Mouse (Mus musculus): Measurements from ENCODE around the gene Man2a2.

Gene Man2a2

DNA sequence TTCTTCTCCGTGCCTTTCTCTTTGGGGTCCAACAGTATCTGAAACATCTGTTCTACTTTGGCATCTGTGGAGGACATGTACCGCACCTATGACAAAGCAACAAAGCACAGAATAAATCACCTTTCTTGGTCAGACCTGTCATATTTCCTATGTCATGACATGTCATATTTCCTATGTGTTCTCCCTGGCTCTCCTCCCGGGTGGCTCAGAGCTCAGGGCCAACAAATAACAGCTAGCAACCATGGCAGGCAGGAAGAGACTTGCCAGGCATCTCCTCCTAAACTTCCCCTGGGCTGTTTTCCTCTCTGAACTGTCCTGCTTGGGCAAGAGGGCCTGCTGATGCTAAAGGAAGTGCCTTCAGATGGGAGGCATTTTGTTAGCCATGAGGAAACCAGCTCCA is 34.2 kb downstream of the Man2a2 start:
- no peak for DNase-seq (ENCODE audit: low read depth)

DNA sequence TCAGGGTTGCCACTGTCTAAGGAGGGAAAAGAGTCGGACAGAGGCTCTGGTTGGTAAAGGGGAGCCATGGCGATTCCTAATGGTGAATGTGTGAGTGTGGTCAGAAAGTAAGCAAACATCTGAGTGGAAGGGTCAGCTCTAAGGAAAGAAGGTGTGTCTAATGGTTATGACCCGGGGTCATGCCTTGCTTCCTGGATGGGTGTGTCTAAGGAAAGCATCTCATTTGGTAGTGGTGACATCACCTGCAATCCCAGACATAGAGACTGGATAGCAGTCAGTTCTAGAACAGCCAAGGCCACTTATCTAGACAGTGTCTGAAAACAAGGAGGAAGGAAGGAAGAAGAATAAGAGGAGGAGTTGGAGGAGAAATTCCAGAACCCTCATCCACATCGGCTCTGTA is 36.3 kb downstream of the Man2a2 start:
- no peak for DNase-seq (ENCODE audit: low read depth)

DNA sequence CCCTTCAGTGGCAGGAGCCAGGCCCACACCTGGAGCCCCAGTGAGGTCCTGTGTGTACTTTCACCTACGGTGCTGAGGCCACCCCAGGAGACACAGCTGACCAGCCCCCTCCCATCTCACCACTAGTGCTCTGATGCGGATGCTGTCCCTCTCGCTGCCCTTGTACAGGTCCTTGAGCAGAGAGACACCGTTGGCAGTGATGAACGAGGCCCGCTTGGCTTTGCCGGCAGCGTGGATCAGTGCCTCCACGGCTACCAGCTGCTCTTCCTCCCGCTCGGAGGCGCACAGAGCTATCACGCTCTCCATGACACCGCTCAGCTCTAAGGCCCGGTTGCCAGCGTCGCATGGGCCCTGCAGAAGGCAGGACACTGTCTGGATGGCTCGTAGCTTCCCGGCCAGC is 39.7 kb downstream of the Man2a2 start:
- DNase-seq (ENCODE audit: low read depth), result no peak

DNA sequence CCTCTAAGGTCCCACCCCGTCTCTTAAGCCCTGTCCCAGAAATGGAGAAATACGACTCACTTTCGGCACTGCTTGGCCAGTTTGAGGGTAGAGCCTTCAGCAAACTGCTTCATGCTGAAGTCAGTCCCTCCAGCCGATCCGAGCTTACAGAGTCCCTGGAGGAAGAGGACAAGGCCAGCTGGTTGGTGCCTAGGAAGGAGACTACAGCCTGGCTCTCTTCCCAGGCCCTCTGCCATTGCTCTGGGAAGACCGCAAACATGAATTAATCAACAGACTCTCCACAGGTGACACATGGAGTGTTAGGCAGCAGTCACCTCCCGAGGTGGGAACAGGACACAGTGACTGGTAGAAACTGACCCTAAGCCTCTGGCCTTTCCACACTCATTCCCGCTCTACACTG is 40.9 kb downstream of the Man2a2 start:
- no peak for DNase-seq (ENCODE audit: low read depth)

DNA sequence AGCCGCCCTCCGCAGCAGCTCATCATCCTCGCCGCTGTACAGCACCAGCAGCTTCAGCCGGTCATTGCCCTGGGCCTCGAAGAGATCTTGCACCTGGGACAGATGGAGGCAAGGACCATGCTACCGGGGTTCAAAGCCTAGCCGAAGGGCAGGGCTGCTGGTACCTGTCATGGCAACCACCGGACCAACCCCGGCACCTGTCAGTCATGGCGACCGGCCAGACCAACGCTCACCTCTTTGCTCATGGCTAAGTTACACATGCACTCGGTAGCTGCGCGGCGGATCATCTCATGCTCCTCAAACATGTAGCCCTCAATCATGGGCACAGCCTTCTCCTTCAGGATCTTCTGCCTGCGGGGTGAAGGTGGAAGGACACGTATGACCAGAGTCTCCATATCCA is 45.1 kb downstream of the Man2a2 start:
- DNase-seq (ENCODE audit: low read depth), result no peak

DNA sequence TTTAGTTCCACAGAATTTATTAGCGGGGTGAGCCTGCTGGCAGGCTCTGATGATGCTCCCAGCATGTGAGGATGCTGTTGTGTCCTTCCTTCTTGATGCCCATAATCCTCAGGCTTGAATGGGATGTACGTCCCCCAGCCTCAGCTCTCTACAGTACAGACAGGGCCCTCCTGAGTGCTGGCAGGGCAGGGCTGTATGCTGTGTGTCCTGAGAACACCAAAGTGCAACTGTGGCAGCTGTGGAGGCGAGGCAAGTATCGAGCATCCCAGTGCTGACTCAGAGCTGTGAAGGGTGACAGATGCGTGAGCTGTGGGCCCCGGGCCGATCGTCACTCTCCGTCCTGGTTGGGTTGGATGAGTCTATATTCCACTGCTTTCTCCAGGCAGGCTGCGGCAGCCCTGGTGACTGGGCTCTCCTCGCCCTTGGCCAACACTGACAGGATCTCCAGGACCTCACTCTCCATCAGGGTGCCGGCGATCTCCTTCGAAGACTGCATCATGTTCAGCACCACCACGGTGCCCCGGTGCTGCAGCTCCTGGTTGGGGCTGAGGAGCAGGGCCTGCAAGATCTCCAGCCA is 45.8 kb downstream of the Man2a2 start:
- no peak for DNase-seq (ENCODE audit: low read depth)

DNA sequence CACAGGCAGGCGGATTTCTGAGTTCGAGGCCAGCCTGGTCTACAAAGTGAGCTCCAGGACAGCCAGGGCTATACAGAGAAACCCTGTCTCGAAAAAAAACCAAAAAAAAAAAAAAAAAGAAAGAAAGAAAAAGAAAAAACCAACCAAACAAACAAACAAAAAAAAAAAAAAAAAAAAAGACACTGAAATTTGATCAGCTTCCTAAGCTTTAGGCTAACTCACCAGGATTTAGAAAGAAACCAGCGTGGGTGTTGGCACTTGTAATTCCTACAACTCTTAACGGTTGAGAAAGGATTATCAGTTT is 46.4 kb downstream of the Man2a2 start:
- DNase-seq (ENCODE audit: low read depth), result peak; percentile 33

DNA sequence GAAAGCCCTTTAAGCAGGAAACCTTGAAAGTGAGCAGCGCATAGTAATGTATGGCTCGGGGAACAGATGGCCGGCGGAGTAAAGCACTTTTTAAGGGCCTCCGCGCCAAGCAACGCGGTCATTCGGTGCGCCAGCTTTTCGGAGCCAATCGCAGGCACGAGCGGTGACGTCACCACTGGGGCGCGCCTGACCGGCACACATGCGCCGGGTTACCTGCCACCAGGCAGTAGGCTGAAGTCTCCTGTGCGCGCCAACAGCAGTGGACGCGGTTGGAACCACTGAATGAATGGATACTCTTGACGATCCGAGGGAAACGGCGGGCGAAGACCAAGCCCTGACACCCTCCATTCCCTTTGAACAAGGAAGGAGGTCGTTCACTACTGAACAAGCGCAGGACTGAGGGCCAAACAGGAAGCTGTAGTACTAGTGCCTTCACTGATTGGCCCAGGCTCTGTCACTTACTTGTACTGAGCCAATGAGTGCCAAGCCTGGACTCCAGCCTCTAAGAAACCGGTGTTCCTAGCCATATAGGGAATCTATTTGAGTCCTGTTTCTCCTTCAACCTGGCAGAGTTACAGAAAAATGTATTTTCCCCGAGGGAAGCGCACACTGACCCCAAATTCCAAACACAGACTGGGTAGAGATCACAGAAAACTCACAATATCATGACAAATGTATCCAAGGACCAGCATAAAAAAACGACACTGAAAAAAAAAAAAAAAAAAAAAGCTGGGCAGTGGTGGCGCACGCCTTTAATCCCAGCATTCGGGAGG is 46.9 kb downstream of the Man2a2 start, which contains the start of gene Rccd1:
Gene Rccd1, minus strand, starts transcription at position 412 of the 773 bp plus-strand sequence.
- peak; percentile 97 for DNase-seq (ENCODE audit: low read depth)

DNA sequence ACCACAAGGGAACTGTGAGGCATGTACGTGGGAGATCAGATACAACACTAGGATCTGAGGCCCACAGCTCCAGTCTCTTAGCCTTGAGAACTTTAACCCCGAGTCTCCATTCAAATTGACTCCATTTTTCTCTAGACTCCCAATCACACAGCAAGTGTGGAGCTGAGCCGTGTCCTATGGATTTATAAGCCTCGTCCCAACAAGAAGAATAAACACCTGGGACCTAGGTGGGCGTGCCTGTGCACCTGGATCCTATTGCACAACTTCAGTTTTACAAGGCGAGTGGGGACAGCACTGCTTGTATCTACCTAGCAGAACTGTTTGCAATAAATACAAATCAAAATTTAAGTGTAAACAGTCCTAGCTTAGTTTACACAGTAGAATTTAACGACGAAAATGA is 47.8 kb downstream of the Man2a2 start:
- no peak for DNase-seq (ENCODE audit: low read depth)

DNA sequence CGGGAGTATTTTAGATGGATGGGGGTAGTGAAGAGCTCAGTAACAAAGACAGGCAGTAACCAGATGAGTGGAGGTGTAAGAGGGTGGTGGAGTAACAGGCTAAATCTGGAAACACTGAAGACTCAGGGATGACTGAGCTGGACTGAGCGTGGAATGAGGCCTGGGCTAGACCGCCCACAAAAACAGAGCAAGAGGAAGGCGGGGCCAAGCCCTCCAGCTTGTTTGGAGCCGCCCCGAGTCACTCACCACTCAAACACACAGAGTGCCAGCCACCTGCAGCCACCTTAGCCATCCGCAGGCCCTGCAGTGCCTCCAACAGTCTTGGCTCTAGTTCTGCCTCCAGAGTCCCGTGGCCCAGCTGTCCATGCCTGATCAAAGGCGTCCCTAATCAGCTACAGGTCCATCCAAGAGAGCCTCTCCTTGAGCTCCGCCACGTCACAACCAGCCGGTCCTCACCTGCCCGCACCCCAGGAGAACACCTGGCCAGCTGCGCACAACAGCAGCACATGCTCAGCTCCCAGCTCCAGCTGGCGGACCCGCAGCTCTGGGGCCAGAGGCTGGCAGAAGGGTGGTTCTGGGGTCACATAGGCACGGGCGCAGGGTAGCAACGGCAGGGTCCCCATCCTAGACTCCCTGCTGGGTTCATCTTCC is 51.2 kb downstream of the Man2a2 start:
- no peak for DNase-seq (ENCODE audit: low read depth)

DNA sequence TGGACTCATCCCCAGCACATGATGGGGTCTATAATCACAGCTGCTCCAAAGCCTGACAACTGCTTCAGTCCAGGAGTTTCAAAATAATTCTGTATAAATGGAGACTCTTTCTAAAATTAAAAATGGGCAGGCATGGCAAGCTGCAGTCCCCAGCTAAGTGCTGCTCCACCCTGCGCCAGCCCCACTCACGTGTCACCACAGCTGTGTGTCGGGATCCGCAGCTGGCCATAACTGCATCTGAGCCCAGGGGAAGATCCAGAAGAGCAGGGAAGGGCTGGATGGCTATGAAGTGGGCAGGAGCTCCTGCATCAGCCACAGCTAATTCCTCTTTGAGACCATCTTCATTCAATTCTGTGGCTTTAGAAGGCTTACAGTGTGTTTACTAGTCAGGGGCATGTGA is 52.5 kb downstream of the Man2a2 start:
- no peak for DNase-seq (ENCODE audit: low read depth)

DNA sequence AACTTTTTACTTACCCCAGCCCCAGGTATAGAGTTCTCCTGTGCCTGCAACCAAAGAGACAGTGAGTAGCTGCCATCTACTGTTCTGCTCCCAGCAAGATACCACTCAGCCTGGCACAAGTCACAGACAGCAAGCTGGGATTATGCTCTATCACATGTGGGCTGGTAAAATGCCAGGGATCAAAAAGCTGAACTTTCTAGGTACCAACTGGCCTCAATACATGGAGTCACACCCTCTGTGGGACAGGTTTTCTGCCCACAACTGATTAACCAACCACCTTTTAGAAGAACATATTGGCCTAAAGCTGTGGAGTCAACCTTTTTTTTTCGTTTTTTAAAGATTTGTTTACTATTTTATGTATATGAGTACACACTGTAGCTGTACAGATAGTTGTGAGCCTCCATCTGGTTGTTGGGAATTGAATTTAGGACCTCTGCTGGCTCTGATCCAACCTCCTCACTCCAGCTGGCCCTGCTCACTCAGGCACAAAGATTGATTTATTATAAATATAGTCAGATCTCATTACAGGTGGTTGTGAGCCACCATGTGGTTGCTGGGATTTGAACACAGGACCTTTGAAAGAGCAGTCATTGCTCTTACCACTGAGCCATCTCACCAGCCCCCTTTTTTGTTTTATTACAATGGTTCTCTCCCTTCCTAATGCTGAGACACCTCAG is 53.6 kb downstream of the Man2a2 start:
- DNase-seq (ENCODE audit: low read depth), result no peak

DNA sequence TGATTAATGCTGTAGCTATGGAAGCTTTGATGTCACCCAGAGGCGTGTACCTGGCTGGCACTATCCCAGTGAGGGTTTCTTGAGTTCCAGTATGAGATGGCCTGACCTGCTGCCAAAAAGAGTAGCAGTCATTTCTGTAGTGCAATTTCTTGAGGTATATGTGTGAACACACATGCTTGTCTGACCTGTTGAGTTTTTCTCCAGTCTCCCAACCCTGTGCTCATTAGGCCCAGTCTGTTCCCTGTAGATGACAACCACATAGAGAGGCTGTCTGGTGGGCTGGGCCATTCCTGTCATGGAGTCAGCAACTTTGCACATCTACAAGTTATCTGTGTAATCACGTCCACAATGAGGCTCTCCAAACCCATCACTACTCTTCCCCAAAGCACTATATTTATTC is 55.4 kb downstream of the Man2a2 start:
- DNase-seq (ENCODE audit: low read depth), result no peak

DNA sequence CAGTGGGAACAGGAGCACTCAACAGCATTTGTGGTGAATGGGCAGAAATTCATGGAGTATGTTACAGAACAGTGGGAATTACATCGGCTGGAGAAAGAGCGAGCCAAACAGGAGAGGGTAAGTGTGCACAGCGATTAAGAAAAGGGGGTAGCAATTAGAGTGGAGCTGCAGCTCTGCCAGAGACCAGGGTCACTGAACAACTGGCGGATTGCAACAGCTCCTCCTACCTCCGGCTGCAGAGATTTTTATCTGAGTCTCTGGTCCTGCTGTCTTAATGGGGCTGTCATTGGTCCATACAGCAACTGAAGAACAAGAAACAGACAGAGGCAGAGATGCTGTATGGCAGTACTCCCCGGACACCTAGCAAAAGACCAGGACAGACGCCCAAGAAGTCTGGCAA is 60.4 kb downstream of the Man2a2 start:
- DNase-seq (ENCODE audit: low read depth), result no peak

DNA sequence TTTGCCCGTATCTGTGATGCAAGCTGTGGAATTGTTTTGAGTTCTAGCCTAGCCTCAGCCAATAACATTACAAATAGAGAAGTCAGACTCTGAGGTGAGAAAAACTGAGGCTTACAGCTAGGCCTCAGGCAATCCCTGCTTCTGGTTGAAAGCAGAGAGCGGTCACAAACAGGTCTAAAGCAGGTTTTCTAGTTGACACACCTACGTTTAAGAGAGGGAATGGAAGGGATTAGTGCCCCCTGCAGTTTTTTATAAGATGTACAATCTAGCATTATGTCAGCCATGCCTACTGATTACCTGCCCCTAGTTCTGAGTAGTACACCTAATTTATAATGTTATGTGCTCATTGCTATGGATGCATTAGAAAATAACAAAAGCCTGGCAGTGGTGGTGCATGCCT is 63.4 kb downstream of the Man2a2 start:
- no peak for DNase-seq (ENCODE audit: low read depth)

DNA sequence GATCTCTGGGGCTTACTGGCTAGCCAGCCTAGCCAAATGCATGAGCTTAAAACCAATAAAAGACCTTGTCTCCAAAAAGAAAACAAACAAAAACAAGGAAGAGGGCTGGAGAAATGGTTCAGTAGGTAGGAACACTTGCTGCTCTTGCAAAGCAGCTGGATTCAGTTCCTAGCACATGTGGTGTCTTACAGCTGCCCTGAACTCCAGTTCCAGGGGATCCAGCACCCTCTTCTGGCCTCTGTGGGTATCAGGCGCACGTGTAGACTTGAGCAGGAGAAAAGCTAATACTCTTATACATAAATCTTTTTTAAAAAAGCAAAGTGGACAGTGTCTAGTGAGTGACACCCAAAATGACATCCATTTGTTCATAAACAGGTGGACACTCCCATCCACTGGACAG is 69.7 kb downstream of the Man2a2 start:
- peak; percentile 43 for DNase-seq (ENCODE audit: low read depth)

DNA sequence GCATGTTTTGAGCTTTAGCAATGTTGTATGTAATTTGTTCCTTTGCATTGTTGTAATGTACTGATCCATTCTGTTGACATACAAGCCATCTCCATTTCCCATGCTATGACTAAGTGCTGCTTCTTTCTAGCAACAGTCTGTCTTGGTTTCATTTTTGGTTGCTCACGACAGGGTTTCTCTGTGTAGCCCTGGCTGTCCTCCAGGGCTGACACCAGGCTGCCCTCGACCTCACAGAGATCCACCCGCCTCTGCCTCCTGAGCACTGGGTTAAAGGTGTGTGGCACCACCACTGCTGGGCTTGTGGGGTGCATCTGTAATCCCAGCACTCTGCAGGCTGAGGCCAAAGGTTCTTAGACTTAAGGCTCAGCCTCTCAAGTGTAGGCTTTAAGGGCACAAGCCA is 71.6 kb downstream of the Man2a2 start:
- DNase-seq (ENCODE audit: low read depth), result peak; percentile 47

Measured in NIH3T3 (cell line).